Mouse (Mus musculus): ENCODE data around the gene Rgs1. TPM values are rescaled to one million over a fixed set of nuclear protein-coding genes. Genes with fewer than 3 reads are reported as not detected.

Gene Rgs1
- total RNA-seq (2021), result under 1 TPM; 0.34 to 0.69 TPM

DNA sequence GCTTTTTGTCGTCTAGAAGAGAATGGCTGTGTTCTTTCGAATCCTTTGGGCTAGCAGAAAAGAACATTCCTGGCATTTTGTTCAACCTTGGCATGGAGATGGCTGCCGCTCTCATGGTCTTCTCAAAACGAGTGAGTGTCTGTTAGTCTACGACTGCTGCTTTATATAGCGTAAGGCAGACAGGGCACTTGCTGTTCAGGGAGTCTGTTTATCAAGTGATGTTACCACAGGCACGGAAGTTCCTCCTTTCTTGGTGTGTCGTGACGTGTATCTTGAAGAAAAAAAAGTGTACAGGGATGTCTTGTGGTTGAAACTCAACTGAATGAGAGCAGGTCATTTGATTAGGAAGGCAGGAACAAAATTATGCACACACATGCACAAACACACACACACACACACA is at the start of gene Rgs1:
Gene Rgs1 (minus strand): TSS at position 320 of the 400 bp plus-strand sequence.
- DNase-seq (ENCODE audit: extremely low spot score in 1 of 2, low spot score in 2 of 2), result no peak
- intact Hi-C loops (cut with DNase I), result no loop called here

DNA sequence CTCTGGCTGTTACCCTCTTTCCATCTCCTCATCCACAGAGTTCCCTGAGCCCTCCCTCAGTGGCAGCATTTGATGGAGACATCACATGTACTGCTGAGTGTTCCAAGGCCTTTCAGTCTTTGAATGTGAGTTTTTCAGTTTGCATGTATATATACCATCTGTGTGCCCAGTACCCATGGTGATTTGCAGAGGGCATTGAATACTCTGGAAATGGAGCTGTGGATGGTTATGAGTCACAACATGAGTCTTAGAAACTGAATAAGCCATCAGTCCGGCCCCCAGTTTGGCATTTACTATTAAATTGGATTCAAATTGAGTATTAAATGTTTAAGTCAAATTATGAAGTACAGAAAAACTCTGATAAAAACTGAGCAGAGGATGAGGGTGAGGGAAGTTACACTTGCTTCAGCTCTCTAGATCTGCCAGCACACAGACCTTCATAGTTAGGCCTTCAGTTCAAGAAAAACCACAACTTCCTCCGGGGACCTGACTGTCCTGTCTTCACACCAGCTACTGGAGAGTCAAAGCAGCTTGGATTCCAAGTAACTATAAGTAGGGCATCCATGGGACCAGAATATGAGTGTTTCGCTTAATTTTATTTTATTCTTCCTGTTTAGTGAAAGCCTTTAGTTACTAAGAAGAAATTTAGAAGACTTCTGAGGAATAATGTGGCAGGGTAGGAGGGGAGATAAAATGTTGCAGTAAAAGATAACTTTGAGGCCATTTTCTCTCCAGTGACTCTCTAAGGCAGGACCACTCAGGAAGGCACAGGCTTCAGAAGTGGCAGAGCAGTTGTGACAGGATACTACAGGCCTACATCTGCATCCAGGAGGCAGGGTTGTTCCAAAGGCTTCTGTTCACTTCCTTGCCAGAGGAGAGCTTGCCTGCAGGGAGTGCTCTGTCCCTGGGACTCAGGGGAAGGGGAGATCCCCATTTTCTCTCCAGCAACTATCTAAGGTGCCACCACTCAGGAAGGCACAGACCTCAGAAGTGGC is 34.3 kb upstream of the Rgs1 start:
- DNase-seq (ENCODE audit: extremely low spot score in 1 of 2, low spot score in 2 of 2), result no peak
- intact Hi-C loops (cut with DNase I), result no loop called here

DNA sequence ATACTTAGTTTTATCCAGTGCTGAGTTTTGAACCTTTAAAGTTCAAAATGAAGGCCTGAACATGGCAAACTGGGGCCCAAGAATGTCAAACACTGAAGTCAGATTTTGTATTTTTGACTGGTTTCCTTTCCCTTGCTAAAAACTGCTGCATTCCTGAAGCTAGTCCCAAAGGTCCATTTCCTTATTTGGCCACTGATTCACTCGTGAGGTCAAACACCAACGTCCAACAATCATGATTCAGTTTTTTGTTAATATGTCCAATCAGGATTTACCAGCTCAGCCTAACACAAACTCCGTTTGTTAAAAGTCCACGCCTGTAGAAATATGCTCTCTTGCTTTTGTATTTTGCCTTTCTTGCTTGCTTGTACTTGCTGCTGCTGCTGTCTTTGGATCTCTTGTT is 31.0 kb upstream of the Rgs1 start:
- intact Hi-C loops (cut with DNase I), result no loop called here
- DNase-seq (ENCODE audit: extremely low spot score in 1 of 2, low spot score in 2 of 2), result no peak

DNA sequence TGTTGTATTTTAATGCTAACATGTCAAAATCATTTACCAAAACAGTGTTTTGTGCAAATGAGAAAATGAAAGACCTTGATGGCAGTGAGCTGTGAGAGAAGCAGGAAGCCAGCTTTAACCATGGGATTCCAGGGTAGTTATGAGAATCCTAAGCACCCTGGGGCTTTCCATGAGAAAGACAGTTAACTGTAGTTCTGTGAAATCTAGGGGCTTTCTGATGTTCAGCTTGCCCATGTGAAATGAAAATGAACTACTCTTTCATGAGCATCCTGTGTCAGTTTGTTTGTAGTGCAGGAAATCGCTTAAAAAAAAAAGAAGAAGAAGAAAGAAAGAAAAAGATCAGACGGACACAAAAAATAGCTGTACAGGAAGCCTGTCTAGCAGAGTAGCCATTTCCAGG is 23.9 kb upstream of the Rgs1 start:
- intact Hi-C loops (cut with DNase I), result no loop called here
- no peak for DNase-seq (ENCODE audit: extremely low spot score in 1 of 2, low spot score in 2 of 2)

DNA sequence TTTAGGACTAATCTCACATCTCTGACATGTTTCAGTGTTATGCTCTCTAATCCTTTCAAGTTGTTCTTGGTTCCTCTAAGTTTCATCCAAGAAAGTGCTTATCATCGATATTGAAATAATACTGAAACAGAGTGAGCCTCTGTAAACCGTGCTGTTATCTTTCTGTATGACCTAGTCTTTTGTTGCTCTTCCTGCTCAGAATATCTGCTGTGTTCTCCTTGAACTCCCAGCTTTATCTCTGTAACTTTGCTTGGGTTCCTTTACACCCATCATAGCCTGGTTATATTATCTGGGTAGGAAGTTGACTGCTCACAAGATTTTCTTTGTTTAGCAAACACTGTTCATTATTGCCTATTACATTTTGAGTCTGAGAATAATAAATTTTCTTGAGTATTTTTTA is 20.1 kb upstream of the Rgs1 start:
- intact Hi-C loops (cut with DNase I), result no loop called here
- DNase-seq (ENCODE audit: extremely low spot score in 1 of 2, low spot score in 2 of 2), result no peak

DNA sequence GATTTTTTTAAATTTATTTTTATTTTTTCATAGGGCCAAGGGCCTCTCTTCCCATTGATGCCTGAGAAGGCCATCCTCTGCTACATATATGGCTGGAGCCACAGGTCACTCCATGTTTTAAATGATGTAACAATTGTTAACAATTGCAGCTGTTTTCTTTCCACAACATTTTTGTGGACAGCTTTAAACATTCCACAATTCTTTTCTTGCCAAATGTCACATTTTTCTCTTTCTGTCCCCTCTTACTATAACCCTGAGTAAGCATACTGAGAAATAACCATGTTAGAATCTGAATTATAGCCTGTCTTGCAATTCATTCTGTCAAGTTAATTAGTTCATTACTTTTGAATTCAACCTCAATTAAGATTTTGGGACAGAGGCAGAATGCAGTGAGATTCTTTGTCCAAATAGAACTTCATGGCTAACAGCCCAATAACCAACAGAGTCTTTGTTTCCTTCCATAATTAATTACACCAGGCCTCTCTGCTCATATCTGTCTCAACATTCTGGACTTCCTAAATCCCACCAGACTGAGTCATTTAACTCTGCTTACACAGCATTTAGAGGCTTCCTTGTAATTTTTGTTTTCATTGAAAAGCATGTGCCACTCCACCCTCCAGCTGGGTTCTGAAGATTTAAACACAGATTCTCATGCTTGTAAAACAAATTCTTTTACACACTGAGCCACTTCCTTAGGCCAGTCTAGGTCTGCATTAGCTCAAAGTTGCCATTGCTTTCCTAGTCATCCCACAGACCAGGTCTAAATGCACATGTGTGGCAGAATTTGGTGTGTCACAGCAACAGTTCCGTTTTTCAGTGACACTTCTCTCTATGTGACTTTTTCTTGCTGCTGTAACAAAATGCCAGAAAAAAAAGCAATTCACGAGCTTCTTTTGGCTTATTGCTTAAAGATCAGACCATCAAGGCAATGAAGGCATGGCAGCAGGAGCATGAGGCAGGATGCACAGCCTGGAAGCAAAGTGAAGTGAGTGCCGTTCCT is 18.7 kb upstream of the Rgs1 start:
- no peak for DNase-seq (ENCODE audit: extremely low spot score in 1 of 2, low spot score in 2 of 2)
- intact Hi-C loops (cut with DNase I), result no loop called here

DNA sequence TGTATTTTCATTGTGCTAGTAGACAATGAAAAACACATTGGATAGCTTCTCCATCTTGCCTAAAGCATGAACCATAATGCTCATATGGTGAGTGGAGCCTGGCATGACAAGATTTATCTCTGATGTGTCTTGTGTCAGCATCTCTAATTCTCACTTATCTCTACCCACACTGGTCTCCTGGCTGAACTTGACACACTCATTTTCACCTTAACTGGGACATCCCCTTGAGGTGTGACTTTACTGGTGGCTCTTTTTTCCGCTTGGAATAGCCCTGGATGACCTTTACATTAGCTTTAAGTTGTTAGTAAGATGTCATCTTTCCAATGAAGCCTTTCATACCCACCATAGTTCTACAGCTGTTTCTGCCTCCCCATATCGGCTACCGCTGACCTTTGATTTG is 15.0 kb upstream of the Rgs1 start:
- DNase-seq (ENCODE audit: extremely low spot score in 1 of 2, low spot score in 2 of 2), result no peak
- intact Hi-C loops (cut with DNase I), result no loop called here

DNA sequence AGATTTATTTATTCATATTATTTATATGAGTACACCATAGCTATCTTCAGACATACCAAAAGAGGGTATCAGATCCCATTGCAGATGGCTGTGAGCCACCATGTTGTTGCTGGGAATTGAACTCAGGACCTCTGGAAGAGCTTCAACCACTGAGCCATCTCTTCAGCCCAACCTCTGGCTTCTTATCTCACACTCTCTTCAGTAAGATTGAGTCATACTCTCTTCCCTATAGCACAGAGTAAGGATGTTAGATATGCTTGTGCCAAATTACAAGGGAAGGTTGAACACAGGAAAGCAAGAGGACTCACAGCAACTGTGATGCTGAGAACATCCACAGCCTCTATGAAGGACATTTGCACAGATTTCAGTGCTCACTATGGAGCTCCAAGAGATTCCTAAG is 13.0 kb upstream of the Rgs1 start:
- intact Hi-C loops (cut with DNase I), result no loop called here
- DNase-seq (ENCODE audit: extremely low spot score in 1 of 2, low spot score in 2 of 2), result no peak

DNA sequence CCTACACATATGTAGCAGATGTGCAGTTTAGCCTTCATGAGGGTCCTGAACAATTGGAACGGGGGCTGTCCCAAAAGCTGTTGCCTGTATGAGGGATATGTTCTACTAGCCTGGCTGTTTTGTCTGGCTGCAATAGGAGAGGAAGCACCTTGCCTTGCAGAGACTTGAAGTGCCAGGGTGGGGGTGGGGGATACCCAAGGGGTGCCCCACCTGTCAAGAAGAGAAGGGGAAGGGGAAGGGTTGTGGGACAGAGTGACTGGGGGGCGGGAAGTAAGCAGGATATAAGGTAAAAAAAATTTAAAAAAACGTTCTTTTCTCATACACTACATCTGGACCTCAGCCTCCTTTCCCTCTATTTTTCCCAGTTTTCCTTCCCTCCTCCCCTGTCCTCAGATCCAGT is 9.7 kb upstream of the Rgs1 start:
- intact Hi-C loops (cut with DNase I), result no loop called here
- DNase-seq (ENCODE audit: extremely low spot score in 1 of 2, low spot score in 2 of 2), result no peak

DNA sequence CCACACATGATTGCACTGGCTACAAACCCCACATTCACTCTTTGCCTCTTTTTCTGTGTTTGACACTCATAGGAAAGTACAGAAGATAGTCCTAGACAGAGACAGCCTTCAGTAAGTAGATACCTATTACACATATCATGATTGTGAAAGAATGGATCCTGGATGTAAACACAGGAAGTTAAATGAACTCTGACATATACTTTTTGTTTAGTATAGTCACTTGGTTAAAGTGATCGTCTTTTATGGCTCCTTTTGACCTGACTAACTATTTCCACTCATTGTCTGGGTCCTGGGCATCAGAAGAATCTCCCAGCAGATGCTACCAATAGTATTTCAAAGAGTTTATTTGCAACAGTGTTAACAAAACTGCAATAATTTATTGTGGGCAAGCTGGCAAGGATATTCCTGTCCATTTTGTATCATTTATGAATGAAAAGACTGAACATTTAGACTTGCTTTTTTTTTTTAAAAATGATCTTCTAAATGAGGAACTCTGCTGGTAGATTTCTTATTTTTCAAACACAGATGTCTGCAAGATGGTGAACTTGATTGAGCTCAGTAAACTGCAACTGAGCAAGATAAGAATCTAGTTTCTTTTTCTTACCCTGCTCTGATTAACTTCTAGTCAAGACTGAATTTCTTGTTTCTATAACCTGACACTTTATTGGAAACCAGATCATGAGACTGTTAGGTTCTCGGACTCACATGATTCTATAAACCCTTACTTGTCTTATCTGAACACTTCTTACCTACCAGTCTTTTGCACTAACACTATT is 7.7 kb upstream of the Rgs1 start:
- no peak for DNase-seq (ENCODE audit: extremely low spot score in 1 of 2, low spot score in 2 of 2)
- intact Hi-C loops (cut with DNase I), result no loop called here

DNA sequence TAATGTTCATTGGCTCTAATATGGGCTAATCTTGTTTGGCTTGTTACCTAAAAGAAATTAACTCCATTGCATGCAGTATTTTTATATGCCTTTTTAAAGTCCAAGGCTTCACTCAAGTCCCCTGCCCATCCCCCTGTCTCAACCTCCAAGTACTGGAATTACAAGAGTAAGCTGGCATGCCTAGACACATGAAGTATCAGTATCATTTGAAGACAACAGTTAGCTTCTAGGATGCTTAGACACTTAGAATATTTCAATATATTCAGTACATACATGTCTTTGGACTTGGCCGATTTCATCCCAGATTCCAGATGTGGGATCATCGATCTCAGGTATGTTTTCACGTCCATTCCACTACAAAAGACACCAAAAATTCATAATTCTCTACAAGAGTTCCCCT is 836 bp downstream of the Rgs1 start:
- intact Hi-C loops (cut with DNase I), result no loop called here
- no peak for DNase-seq (ENCODE audit: extremely low spot score in 1 of 2, low spot score in 2 of 2)

DNA sequence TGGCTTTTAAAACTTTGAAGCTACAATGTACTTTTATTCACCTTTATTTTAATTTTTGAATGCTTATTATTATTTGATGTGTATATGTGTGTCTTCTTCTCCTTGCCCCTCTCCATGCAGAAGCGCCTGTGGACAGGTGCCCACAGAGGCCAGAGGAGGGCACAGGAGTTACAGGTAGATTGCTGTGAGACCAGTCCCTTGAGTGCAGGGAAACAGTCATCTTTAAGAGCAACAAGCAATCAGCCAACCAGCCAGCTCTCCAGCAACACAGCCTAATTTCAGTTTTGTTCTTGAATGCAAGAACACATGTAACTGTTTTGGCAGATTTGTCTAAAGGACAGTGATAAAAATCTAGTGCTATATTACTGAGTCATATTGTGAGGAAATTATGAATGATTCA is 1.7 kb downstream of the Rgs1 start:
- intact Hi-C loops (cut with DNase I), result no loop called here
- no peak for DNase-seq (ENCODE audit: extremely low spot score in 1 of 2, low spot score in 2 of 2)

DNA sequence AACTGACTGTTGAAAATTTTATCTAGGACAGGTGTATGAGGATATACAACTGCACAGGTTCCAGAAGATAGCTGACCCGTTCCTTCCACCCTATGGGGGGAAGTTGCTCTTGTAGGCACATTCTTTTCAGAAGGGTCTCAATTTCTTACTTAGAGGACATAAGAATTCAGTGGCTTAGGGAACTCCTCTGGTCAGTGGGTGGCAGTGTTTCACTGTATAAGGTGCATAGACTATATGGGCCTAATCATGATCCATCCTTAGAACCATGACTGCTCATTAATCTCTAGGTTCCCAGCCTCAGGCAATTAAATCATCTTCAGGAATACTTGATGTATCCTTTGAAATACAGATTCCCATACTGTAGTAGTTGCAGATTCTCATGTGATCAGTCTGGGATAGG is 5.5 kb downstream of the Rgs1 start:
- peak in 1 of 2 experiments; percentile 18 for DNase-seq (ENCODE audit: extremely low spot score in 1 of 2, low spot score in 2 of 2)
- intact Hi-C loops (cut with DNase I), result loop anchor here (5.0 kb wide), 1 partner anchor 134 kb away; no protein-coding TSS in a partner anchor

DNA sequence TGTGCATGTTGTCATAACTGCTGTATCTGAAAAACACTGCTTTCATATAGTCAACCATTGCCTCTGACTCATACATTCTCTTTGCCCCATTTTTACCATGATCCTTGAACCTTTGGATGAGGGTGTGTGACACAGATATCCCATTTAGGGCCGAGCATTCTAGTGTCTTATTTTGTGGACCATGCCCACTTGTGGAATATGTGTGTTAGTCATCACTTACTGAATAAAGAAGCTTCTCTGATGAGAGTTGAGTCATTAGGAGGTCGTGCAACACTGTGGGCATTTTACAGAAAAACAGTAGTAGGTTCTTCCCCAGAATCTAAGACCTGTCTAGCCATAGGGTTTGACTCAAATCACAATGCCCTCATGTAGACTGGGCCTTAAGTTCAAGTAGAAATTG is 9.8 kb downstream of the Rgs1 start:
- intact Hi-C loops (cut with DNase I), result no loop called here
- DNase-seq (ENCODE audit: extremely low spot score in 1 of 2, low spot score in 2 of 2), result no peak

DNA sequence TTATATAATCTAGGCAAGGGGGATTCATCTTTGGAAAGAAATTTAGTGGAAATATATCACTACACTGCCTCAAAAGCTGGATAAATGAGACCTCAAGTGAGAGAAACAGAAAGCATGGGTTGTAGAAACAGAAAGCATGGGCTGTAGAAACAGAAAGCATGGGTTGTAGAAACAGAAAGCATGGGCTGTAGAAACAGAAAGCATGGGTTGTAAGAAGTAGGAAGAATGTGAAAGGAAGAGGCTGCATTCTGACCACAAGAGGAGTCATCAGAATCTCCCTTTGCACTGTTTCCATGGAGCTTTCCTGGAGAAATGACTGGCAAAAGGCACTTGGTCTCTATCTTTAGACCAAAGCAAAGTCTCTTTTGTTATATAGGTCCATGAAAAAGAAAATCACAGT is 33.8 kb downstream of the Rgs1 start:
- intact Hi-C loops (cut with DNase I), result no loop called here
- no peak for DNase-seq (ENCODE audit: extremely low spot score in 1 of 2, low spot score in 2 of 2)

DNA sequence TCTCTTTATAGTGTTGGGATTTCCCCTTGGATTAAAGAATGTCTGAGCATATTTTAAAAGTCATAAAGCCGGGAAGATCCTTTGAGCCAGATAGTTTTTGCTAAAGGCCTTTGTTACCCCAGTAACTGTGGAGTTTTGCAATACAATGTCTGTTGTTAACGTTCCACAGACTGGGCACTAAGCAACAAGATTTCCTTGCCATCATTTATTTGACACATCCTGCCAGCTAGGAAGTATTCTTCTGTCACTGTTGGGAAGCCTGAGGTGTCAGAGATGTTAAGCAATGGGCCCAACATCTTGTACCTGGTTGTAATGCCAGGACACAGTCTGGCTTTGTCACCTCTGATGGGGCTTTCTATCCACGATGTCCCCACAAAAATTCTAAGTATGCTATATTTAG is 38.1 kb downstream of the Rgs1 start:
- no peak for DNase-seq (ENCODE audit: extremely low spot score in 1 of 2, low spot score in 2 of 2)
- intact Hi-C loops (cut with DNase I), result no loop called here

DNA sequence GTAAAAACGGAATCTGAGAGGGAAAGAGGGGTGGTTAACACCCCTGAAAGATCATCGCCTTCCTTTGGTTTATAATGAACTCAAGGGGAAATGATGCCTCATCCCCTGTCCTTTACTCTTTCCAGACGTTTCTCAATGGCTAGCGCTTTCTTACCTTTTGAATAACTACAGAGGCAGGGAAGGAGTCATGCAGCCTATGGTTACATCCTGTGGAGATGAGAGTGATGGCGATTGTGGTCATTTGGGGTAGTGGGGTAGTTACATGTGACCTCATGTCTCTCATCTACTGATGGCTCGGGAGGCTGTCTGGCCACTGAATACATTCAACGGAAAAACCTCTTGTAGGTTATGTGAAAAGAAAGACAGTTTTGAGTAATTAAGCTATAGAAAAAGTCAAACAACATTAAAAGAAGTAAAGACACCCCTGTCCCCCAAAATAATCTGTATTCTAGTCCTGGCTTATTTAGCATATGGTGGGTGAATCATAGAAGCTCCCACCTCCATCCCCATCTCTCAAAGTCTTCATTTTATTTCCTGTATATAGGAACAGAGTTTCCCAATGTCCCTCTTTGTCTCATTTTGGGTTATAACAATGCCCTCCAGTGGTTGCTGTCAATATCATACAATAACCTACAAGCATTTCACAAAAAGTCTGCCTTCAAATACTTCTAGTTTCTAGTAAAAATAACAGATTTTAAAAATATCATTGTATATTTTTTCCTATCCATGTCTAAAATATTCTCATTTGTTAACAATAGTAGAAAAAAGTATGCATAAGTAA is 42.6 kb downstream of the Rgs1 start:
- intact Hi-C loops (cut with DNase I), result no loop called here

DNA sequence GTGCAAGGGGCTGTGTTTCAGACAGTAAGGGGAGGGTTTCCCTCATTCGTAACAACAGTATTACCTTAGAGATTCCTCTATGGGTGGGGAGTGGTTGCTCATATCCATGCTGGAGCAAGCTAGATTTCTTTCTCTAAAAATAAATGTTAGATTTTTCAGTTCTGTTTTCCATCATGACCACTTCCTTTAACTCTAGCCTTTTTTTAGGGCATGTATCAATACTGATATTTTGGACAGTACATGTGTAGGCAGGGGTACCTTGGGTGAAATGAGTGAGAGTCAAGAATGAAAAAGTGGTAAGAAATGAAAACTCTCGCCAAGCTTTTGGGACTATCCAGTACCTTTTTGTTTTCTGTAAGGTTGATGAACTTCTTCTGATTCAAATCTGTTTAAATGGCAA is 44.3 kb downstream of the Rgs1 start:
- DNase-seq (ENCODE audit: extremely low spot score in 1 of 2, low spot score in 2 of 2), result no peak
- intact Hi-C loops (cut with DNase I), result no loop called here

More for the DNA sequence above, 42.6 kb downstream of the Rgs1 start:
- no peak for DNase-seq (ENCODE audit: extremely low spot score in 1 of 2, low spot score in 2 of 2)

All from left cerebral cortex, postnatal 10 days (tissue).